Mouse (Mus musculus) pancreas, adult 10 weeks (tissue): ENCODE results near the gene Ccdc6. TPM values are rescaled to one million over a fixed set of nuclear protein-coding genes. Genes with fewer than 3 reads are reported as not detected.

Experiments
- polyA plus RNA-seq: library from polyadenylated mRNA; stranded (reverse); fragments of 350-450 nt; fragmentation: Illumina TruSeq; extraction: RNeasy Lipid Tissue Mini Kit (QIAGEN cat#74804); gene quantifications from one replicate; pipeline ENCODE4 v1.2.3, GENCODE M21; 2015; ENCODE audit warnings: low read depth, low replicate concordance; ENCODE audit not compliant: insufficient read depth

Gene Ccdc6
- polyA plus RNA-seq: 7.0 TPM

GRCm38 (mm10) chr10:70096366-70097188 is at the start of gene Ccdc6:
Gene Ccdc6 (plus strand): TSS chr10:70097121.

GRCm38 (mm10) chr10:70204505-70205399 is 107.8 kb downstream of the Ccdc6 start, which contains the start of gene Mrln:
Gene Mrln (plus strand): TSS chr10:70204664.

Other genes starting within 250 kb of the Ccdc6 start
- gene Mrln, start 107.5 kb downstream of the Ccdc6 start, polyA plus RNA-seq: 16.0 TPM
- gene Slc16a9, start 148.0 kb downstream of the Ccdc6 start, polyA plus RNA-seq: 2.4 TPM